Comparison of ENCODE assay signal across 9 mouse cellular contexts in the genomic region with DNA sequence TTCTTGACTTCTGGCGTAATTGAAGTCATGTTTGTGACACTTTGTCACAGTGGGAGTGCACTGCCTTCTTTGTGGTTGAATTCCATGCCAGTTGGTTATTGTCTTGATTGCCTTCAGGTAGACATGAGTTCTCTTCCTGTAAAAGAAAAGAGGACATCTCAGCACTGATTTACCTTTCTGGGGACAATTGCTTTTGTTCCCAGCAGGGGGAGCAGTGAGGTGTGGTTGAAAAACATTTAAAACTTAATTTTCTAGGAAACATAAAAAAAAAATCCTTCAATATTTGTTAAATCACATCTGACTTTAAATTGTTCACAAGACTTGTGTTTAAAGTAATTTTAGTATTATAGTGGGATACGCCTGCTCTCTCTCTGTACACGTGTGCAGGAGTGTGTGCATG. TPM values are rescaled to one million over a fixed set of nuclear protein-coding genes. Genes with fewer than 3 reads are reported as not detected.
A peak's percentile ranks its signal among the peaks of the same experiment; 100 is the strongest.
DNase-seq lines count a peak whose midpoint lies in the region; TF ChIP-seq lines count a peak whose summit lies in the region.
"Had no signal": no experiment of that assay in that cellular context is flagged by ENCODE, and none has a peak within 500 bp of the region (broad histone marks: within the 10 kb centered on the region; RNA-seq: fewer than 3 reads in every experiment).

No protein-coding gene starts in this region.

- H3K27ac ChIP-seq in layer of hippocampus, adult 2 months, result no peak overlapping the region
- H3K27ac ChIP-seq: neural tube, embryonic 13.5 days had no signal

- intact Hi-C loops in left cerebral cortex, postnatal 4 days (cut with DNase I), result loop anchor here (5.0 to 10.0 kb wide), 2 partner anchors 124 to 194 kb away; partner anchors contain the start of gene Wnt7b

- DNase-seq in embryo, embryonic 10.5 days (ENCODE audit: low spot score), result peak; percentile 17
- DNase-seq in embryo, embryonic 10 days (ENCODE audit: low spot score), result no peak
- peak in 1 of 2 experiments; percentile 18 for DNase-seq in layer of hippocampus, adult 2 months (ENCODE audit: low spot score in 2 of 2)
- no peak for DNase-seq in layer of hippocampus, postnatal 10 days (ENCODE audit: low spot score in 2 of 2)
- DNase-seq in 416B (ENCODE audit: low read depth), result peak; percentile 19
- DNase-seq in adipocyte (ENCODE audit: low spot score), result peak; percentile 21
- DNase-seq in adrenal gland, adult 18-20 months (ENCODE audit: low spot score in 2 of 2), result no peak
- DNase-seq in left cerebral cortex, postnatal 4 days, result no peak

- TF ChIP-seq CTCF in layer of hippocampus, adult 2 months (conservative IDR thresholded peaks at IDR 0.05), result peak; percentile 85

- H3K4me3 ChIP-seq in layer of hippocampus, adult 2 months, result no peak overlapping the region
- H3K4me3 ChIP-seq: neural tube, embryonic 13.5 days had no signal

RNA-seq across cellular contexts. Expression of gene Atxn10, which starts 52.7 kb away (rescaled TPM):
- total RNA-seq in layer of hippocampus, adult 2 months (2021), result 100 to 1,000 TPM; 290 to 297 TPM
- total RNA-seq in layer of hippocampus, postnatal 10 days (2021), result 100 to 1,000 TPM; 363 to 369 TPM
- total RNA-seq in adrenal gland, adult 18-20 months (2021), result 100 to 1,000 TPM; 108 to 119 TPM
- total RNA-seq in left cerebral cortex, postnatal 4 days (2021), result 100 to 1,000 TPM; 388 to 389 TPM

Comparison
In these comparisons a context has a peak if more than half of its experiments do, and no peak if none do; other contexts are left out.
1. DNase-seq: peak in embryo, embryonic 10.5 days (single experiment), 416B (single experiment) and adipocyte (single experiment); none in embryo, embryonic 10 days (single experiment), layer of hippocampus, postnatal 10 days (0 of 2), adrenal gland, adult 18-20 months (0 of 2) and left cerebral cortex, postnatal 4 days (single experiment).